Mouse (Mus musculus) thymus, adult 2 months (tissue): ENCODE results near the gene 4930544G11Rik. TPM values are rescaled to one million over a fixed set of nuclear protein-coding genes. Genes with fewer than 3 reads are reported as not detected.

Source experiments
- DNase-seq: peaks from one replicate; pipeline ENCODE4 v3.0.0; 2021
- H3K27ac ChIP-seq: fragments of 200-500 bp; 2 replicates; pipeline ENCODE4 v1.5.1; 2012; ENCODE audit warnings: low read length, control low read depth; ENCODE audit not compliant: control insufficient read depth, insufficient read depth
- H3K27me3 ChIP-seq: fragments of 200-500 bp; 2 replicates; pipeline ENCODE4 v1.6.1; 2012; ENCODE audit warnings: mild to moderate bottlenecking, low read length, moderate library complexity, mixed read lengths; ENCODE audit not compliant: control insufficient read depth, insufficient read depth
- H3K36me3 ChIP-seq: fragments of 200-500 bp; 2 replicates; pipeline ENCODE4 v1.6.1; 2012; ENCODE audit warnings: mild to moderate bottlenecking, low read length, moderate library complexity; ENCODE audit not compliant: control insufficient read depth, insufficient read depth
- H3K4me1 ChIP-seq: fragments of 200-500 bp; replicated peaks from 2 replicates; pipeline ENCODE4 v1.6.1; 2012; ENCODE audit warnings: low read length; ENCODE audit not compliant: control insufficient read depth, insufficient read depth
- H3K4me3 ChIP-seq: fragments of 200-500 bp; 2 replicates; pipeline ENCODE4 v1.5.1; 2012; ENCODE audit warnings: mild to moderate bottlenecking, low read length, control low read depth, moderate library complexity; ENCODE audit not compliant: control insufficient read depth, insufficient read depth
- CTCF ChIP-seq: fragments of 200-500 bp; IDR thresholded peaks from 2 replicates; pipeline ENCODE4 v1.5.1; 2012; ENCODE audit warnings: mild to moderate bottlenecking, control low read depth, low read length, moderate library complexity, borderline replicate concordance; ENCODE audit not compliant: control insufficient read depth, poor library complexity, insufficient read depth; ENCODE audit errors: extremely low read depth
- POLR2A ChIP-seq: fragments of 200-500 bp; IDR thresholded peaks from 2 replicates; pipeline ENCODE4 v1.6.1; 2012; ENCODE audit warnings: mild to moderate bottlenecking, low read length, control low read depth, moderate library complexity; ENCODE audit not compliant: control insufficient read depth, poor library complexity, insufficient read depth; ENCODE audit errors: extremely low read depth
- WGBS: fragments of 180-500 bp; shearing (Covaris S2); methylation state at CpG from one replicate; pipeline ENCODE4 v1.1.7; 2018; 5-methylcytosine and 5-hydroxymethylcytosine counted together
- polyA plus RNA-seq: library from polyadenylated mRNA; depleted of rRNA; stranded (reverse); fragments of >200 nt; gene quantifications from 2 replicates; pipeline ENCODE4 v1.2.3, GENCODE M21; 2012

Gene 4930544G11Rik
- polyA plus RNA-seq, 1 experiment = not detected

- WGBS = 98% methylated on average over 1 of the region's 1 CpGs
- no peaks in the 10 kb centered on the region for H3K36me3 ChIP-seq
- no peak for DNase-seq
- no peaks in the 10 kb centered on the region for H3K4me1 ChIP-seq
- H3K27me3 ChIP-seq = no peaks in the 10 kb centered on the region
- H3K27ac ChIP-seq = no peak overlapping the region
- no peak overlapping the region for H3K4me3 ChIP-seq
- TF ChIP-seq CTCF (no peak), POLR2A (no peak)
Measured at GRCm38 (mm10) chr6:65932776-65933175, 19.6 kb upstream of the 4930544G11Rik start.

GRCm38 (mm10) chr6:65933177-65933576 lies 19.2 kb upstream of the 4930544G11Rik start:
- H3K27ac ChIP-seq = no peak overlapping the region
- TF ChIP-seq POLR2A (no peak), CTCF (no peak)
- no peaks in the 10 kb centered on the region for H3K4me1 ChIP-seq
- DNase-seq = no peak
- H3K4me3 ChIP-seq = no peak overlapping the region
- H3K27me3 ChIP-seq = no peaks in the 10 kb centered on the region
- 95% methylated on average over 4 of the region's 4 CpGs for WGBS
- H3K36me3 ChIP-seq = no peaks in the 10 kb centered on the region

GRCm38 (mm10) chr6:65935566-65936281 lies 16.7 kb upstream of the 4930544G11Rik start:
- H3K27ac ChIP-seq = no peak overlapping the region
- no peaks in the 10 kb centered on the region for H3K27me3 ChIP-seq
- no peaks in the 10 kb centered on the region for H3K4me1 ChIP-seq
- WGBS = 95% methylated on average over 7 of the region's 7 CpGs
- no peak overlapping the region for H3K4me3 ChIP-seq
- no peaks in the 10 kb centered on the region for H3K36me3 ChIP-seq
- DNase-seq = no peak
- TF ChIP-seq CTCF = no peak
- TF ChIP-seq POLR2A = no peak

GRCm38 (mm10) chr6:65950492-65950891 lies 1.9 kb upstream of the 4930544G11Rik start:
- no peak overlapping the region for H3K4me3 ChIP-seq
- H3K4me1 ChIP-seq = no peaks in the 10 kb centered on the region
- no peaks in the 10 kb centered on the region for H3K27me3 ChIP-seq
- 93% methylated on average over 6 of the region's 6 CpGs for WGBS
- no peak for TF ChIP-seq CTCF
- no peak for TF ChIP-seq POLR2A
- no peak overlapping the region for H3K27ac ChIP-seq
- H3K36me3 ChIP-seq = no peaks in the 10 kb centered on the region
- no peak for DNase-seq

- no peaks in the 10 kb centered on the region for H3K36me3 ChIP-seq
- WGBS = 87% methylated on average over 6 of the region's 6 CpGs
- no peak for DNase-seq
- H3K27ac ChIP-seq = no peak overlapping the region
- H3K4me1 ChIP-seq = no peaks in the 10 kb centered on the region
- no peak overlapping the region for H3K4me3 ChIP-seq
- TF ChIP-seq CTCF = no peak
- no peak for TF ChIP-seq POLR2A
- H3K27me3 ChIP-seq = no peaks in the 10 kb centered on the region
Measured at GRCm38 (mm10) chr6:65969386-65970111, 17.1 kb downstream of the 4930544G11Rik start.

- Histone ChIP-seq H3K27ac (no peak overlapping the region), H3K27me3 (no peaks in the 10 kb centered on the region), H3K4me3 (no peak overlapping the region), H3K4me1 (no peaks in the 10 kb centered on the region), H3K36me3 (no peaks in the 10 kb centered on the region)
- 90% methylated on average over 9 of the region's 9 CpGs for WGBS
- peak; percentile 12 for DNase-seq
- TF ChIP-seq CTCF = no peak
- no peak for TF ChIP-seq POLR2A
Measured at GRCm38 (mm10) chr6:65970410-65970809, 18.0 kb downstream of the 4930544G11Rik start.
